Mouse (Mus musculus): ENCODE results near the gene Olfr1555-ps1.
"Not testable (repeated sequence)": the region's sequence is repeated elsewhere in the genome, so short reads cannot be mapped to it uniquely, and the experiment has no call there.

The Olfr1555-ps1 gene

DNA sequence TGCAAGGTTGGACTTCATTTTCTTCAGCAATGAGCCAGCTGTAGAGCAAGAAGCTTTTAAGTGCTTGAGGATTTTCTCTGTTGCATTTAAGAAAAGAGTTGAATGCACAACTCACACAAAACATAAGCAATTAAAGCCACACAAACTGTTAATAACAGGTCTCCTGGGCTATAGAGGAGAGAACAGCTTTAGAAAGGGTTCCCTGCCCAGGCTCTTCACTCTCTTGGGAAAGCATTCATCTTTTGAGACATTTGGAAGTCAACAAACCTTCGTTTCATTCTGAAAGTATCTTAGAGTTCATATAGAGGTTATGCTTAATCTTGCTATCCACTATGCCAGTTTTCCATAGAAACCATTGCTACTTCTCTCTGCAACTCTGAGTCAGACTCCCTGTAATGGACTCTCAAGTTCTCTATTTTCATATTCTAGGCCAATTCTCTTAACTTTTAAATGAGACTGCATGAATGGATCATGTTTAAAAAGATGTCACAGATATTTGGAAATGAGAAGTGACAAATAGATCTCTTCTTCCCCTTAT is at the start of gene Olfr1555-ps1:
Gene Olfr1555-ps1 (minus strand): TSS at position 51 of the 538 bp plus-strand sequence.
- not testable (repeated sequence) for DNase-seq (ENCODE audit: low spot score in 2 of 2)

DNA sequence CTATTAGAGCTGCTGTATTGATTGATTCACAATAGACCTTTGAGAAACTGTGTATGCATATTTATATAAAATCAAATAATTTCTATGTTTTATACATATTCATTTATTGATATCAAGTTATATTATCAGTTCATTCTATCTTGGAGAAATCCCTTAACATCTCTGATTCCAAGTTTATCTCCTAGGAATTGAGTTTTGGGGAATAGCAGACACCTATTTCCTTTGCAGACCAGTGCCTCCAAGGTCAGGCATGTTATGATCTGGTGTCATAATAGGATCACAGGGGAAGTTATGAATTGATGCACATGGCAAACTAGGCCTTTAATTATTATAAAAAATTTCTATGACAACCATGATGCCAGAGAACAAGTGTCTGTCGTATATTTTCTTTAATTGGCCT is 30.4 kb upstream of the Olfr1555-ps1 start, which contains the start of gene Olfr1431:
Gene Olfr1431 (plus strand): TSS at position 301 of the 400 bp plus-strand sequence.
- no peak for DNase-seq (ENCODE audit: low spot score in 2 of 2)

DNA sequence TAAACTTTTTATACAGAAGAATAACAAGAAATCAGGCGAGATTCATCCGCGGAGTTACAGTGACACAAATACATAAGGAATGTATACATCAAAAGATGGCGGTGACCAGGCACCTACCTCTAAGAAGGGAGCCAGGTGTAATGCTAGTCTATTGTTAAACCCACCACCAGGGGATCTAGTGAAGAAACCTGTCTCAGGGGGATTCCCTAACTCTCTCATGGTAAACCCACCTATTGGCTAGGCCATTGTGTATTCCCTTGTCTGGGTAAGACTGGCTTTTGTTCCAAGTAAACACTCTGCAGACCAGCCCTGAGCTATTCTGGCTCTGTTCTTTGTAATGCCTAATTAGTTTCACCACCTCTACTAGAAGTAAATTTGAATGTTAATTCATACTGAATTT is 29.2 kb upstream of the Olfr1555-ps1 start:
- not testable (repeated sequence) for DNase-seq (ENCODE audit: low spot score in 2 of 2)

DNA sequence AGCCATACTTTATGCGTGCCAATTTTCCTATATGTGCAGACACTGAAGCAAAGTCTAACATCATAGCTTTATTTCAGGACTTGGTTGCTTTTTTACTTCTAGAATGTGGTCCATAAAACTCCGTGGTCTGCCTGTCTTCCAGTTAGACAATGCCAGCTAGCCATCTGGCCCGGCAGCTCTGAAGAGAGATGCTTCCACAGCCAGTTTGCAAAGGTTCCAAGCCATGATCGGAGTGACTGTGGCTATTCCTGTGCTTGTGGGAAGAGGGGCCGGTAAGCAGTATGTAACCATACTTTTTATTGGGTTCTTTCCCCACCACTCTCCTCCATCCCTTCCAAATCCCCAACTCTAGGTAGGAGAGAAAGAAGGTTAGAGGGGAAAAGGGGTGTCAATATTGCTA is 5.5 kb upstream of the Olfr1555-ps1 start:
- not testable (repeated sequence) for DNase-seq (ENCODE audit: low spot score in 2 of 2)

DNA sequence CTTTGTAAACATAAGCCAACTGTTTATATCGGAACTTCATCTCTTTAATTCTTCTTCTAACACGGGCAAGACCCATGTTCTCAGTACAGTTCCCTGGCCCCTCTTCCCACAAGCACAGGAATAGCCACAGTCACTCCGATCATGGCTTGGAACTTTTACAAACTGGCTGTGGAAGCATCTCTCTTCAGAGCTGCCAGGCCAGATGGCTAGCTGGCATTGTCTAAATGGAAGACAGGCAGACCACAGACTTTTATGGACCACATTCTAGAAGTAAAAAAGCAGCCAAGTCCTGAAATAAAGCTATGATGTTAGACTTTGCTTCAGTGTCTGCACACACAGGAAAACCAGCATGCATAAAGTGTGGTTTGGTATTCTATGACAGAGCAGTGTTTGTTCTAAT is 24.5 kb downstream of the Olfr1555-ps1 start:
- no peak for DNase-seq (ENCODE audit: low spot score in 2 of 2)

DNA sequence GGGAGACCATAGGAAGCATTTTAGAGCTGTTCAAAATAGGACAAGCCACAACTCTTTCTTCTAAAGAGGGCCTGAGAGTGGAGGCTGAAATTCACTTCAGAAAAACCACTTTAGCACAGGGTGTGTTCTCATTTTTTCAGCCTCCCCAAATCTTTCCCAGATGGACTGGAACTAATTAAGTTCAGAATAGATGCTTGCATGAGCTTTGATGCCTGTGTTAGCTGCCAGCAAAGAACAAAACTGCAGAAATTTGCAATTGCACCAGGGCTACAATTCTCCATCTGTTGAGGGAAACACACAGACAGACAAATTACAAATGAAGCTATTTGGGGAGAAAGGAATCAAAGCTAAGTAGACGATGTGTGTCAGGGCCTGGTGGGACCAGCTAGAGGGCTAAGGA is 26.6 kb downstream of the Olfr1555-ps1 start:
- DNase-seq (ENCODE audit: low spot score in 2 of 2): no peak

DNA sequence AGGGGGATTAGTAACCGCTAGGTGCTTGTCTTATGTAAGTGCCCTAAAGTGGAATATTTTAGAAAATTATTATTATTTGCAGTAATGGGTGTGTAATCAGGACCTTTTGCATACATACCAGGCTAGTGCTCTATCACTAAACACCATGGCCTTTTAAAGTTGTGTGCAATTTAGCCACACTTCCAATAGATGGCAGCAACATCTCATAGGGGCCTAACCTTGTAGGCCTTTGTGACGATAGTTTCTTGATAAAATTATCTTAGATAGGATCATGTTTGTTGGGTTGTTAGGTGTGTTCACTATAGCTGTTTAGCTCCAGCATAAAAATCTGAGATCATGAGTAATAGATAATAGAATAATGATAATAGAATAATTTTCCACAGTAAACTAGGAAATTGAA is 35.6 kb downstream of the Olfr1555-ps1 start:
- DNase-seq (ENCODE audit: low spot score in 2 of 2): peak in 1 of 2 experiments; percentile 8

DNA sequence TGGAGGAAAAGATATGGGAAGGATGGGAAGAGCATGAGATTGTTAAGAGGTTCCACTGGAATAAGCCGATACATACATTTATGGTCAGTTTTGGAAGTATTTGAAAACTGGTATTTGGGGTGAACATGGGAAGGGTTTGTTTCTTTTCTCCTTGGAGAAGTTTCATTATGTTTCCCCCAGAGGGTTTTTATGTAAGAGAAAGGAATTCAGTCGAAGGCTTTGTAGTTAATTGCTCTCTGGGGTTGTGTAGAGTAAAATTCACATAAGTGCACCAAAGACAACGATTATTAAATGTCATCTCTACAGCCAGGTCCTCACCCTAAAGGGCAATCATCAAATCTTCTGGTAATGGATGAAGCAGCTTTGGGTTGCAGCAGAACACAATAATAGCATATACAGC is 46.8 kb downstream of the Olfr1555-ps1 start, which contains the start of gene Olfr76:
Gene Olfr76 (minus strand): TSS at position 101 of the 400 bp plus-strand sequence.
- no peak for DNase-seq (ENCODE audit: low spot score in 2 of 2)

DNA sequence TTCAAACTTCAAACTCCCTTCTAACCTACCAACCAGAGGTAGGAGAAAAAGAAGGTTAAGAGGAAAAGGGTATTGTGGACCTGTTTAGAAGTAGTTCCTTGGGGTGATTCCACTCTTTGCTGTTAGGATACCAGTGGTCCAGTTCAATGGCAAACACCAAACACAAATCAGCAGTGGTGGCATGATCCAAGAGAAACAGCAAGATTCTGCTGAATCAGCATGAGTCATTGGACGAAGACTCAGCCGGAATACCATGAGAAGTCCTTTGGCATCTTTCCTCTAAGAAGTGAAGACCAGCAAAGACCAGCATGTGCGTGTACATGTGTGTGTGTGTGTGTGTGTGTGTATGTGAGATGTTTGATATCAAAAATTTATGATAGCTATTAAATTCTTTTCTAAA is 53.4 kb downstream of the Olfr1555-ps1 start:
- DNase-seq (ENCODE audit: low spot score in 2 of 2): no peak

DNA sequence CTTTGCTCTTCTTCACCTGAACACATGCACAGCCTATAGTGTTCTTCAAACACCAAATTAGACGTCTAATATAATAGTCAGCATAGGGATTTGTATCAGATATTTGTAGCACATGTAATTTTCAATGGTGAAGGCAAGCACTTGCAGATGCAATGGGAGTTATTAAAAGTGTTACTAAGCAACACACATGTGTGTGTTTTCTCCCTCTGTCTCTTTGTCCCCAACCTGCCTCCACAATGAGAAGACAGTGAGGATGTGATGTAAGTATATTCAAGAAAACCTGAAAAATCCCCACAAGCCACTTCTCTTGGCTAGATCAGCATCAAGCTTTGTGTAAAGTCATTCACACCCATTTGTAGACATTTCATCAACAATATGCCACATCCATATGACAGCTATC is 54.1 kb downstream of the Olfr1555-ps1 start, which contains the start of gene Olfr1428:
Gene Olfr1428 (minus strand): TSS at position 101 of the 400 bp plus-strand sequence.
- DNase-seq (ENCODE audit: low spot score in 2 of 2): no peak

Data from cerebellum, postnatal 4 days (tissue).